Mouse (Mus musculus) spleen, adult 2 months (tissue): Measurements from ENCODE around the gene Casp14.

Experiments
- CTCF ChIP-seq: fragments of 200-500 bp; IDR thresholded peaks from 2 replicates; pipeline ENCODE4 v1.5.1; 2011; ENCODE audit warnings: mild to moderate bottlenecking, inconsistent platforms; ENCODE audit not compliant: insufficient read depth, insufficient read length, insufficient replicate concordance; ENCODE audit errors: extremely low read depth
- POLR2A ChIP-seq: fragments of 200-500 bp; IDR thresholded peaks from 2 replicates; pipeline ENCODE4 v1.6.1; 2011; ENCODE audit warnings: low read depth, low read length, inconsistent platforms

GRCm38 (mm10) chr10:78727876-78728275 lies 9.8 kb upstream of the Casp14 start:
- TF ChIP-seq POLR2A: no peak
- no peak for TF ChIP-seq CTCF
